Mouse (Mus musculus): ENCODE measurements around the gene Slf1.
"Not testable (repeated sequence)": the region's sequence is repeated elsewhere in the genome, so short reads cannot be mapped to it uniquely, and the experiment has no call there.

Gene Slf1

GRCm38 (mm10) chr13:77134931-77135620 lies at the start of gene Slf1, which contains the start of gene 2210408I21Rik:
Slf1 (minus strand) TSS chr13:77135473.
2210408I21Rik (plus strand) TSS chr13:77135540.
- peak; percentile 72 to 75 for DNase-seq (ENCODE audit: low read depth in 2 of 2, low spot score in 2 of 2)

GRCm38 (mm10) chr13:77177931-77178330 lies 42.7 kb upstream of the Slf1 start:
- DNase-seq (ENCODE audit: low read depth in 2 of 2, low spot score in 2 of 2), result no peak

- DNase-seq (ENCODE audit: low read depth in 2 of 2, low spot score in 2 of 2), result no peak
These were observed 5.6 kb upstream of the Slf1 start for GRCm38 (mm10) chr13:77140890-77141289.

GRCm38 (mm10) chr13:77135621-77135981 lies 328 bp upstream of the Slf1 start:
- DNase-seq (ENCODE audit: low read depth in 2 of 2, low spot score in 2 of 2), result no peak

- no peak for DNase-seq (ENCODE audit: low read depth in 2 of 2, low spot score in 2 of 2)
These were observed 4.1 kb downstream of the Slf1 start for GRCm38 (mm10) chr13:77131132-77131531.

- DNase-seq (ENCODE audit: low read depth in 2 of 2, low spot score in 2 of 2), result no peak
These were observed 7.0 kb downstream of the Slf1 start for GRCm38 (mm10) chr13:77128240-77128639.

- no peak for DNase-seq (ENCODE audit: low read depth in 2 of 2, low spot score in 2 of 2)
These were observed 10.1 kb downstream of the Slf1 start for GRCm38 (mm10) chr13:77125159-77125558.

GRCm38 (mm10) chr13:77118695-77119094 lies 16.6 kb downstream of the Slf1 start:
- DNase-seq (ENCODE audit: low read depth in 2 of 2, low spot score in 2 of 2), result no peak

- no peak for DNase-seq (ENCODE audit: low read depth in 2 of 2, low spot score in 2 of 2)
These were observed 27.5 kb downstream of the Slf1 start for GRCm38 (mm10) chr13:77107734-77108133.

- not testable (repeated sequence) for DNase-seq (ENCODE audit: low read depth in 2 of 2, low spot score in 2 of 2)
These were observed 42.4 kb downstream of the Slf1 start for GRCm38 (mm10) chr13:77092876-77093275.

GRCm38 (mm10) chr13:77072030-77072429 lies 63.2 kb downstream of the Slf1 start:
- no peak for DNase-seq (ENCODE audit: low read depth in 2 of 2, low spot score in 2 of 2)

GRCm38 (mm10) chr13:77068847-77069246 lies 66.4 kb downstream of the Slf1 start:
- DNase-seq (ENCODE audit: low read depth in 2 of 2, low spot score in 2 of 2), result no peak

- no peak for DNase-seq (ENCODE audit: low read depth in 2 of 2, low spot score in 2 of 2)
These were observed 72.1 kb downstream of the Slf1 start for GRCm38 (mm10) chr13:77063221-77063620.

- no peak for DNase-seq (ENCODE audit: low read depth in 2 of 2, low spot score in 2 of 2)
These were observed 85.5 kb downstream of the Slf1 start for GRCm38 (mm10) chr13:77049736-77050135.

- DNase-seq (ENCODE audit: low read depth in 2 of 2, low spot score in 2 of 2), result no peak
These were observed 86.8 kb downstream of the Slf1 start for GRCm38 (mm10) chr13:77048461-77048860.

GRCm38 (mm10) chr13:77047179-77047931 lies 87.9 kb downstream of the Slf1 start:
- DNase-seq (ENCODE audit: low read depth in 2 of 2, low spot score in 2 of 2), result no peak

GRCm38 (mm10) chr13:77046416-77046815 lies 88.9 kb downstream of the Slf1 start:
- no peak for DNase-seq (ENCODE audit: low read depth in 2 of 2, low spot score in 2 of 2)

GRCm38 (mm10) chr13:77045375-77045774 lies 89.9 kb downstream of the Slf1 start:
- no peak for DNase-seq (ENCODE audit: low read depth in 2 of 2, low spot score in 2 of 2)

GRCm38 (mm10) chr13:77043375-77043774 lies 91.9 kb downstream of the Slf1 start:
- no peak for DNase-seq (ENCODE audit: low read depth in 2 of 2, low spot score in 2 of 2)

GRCm38 (mm10) chr13:77029594-77029993 lies 105.7 kb downstream of the Slf1 start:
- no peak for DNase-seq (ENCODE audit: low read depth in 2 of 2, low spot score in 2 of 2)

- DNase-seq (ENCODE audit: low read depth in 2 of 2, low spot score in 2 of 2), result no peak
These were observed 116.4 kb downstream of the Slf1 start for GRCm38 (mm10) chr13:77018851-77019250.

- no peak for DNase-seq (ENCODE audit: low read depth in 2 of 2, low spot score in 2 of 2)
These were observed 131.6 kb downstream of the Slf1 start for GRCm38 (mm10) chr13:77003684-77004083.

GRCm38 (mm10) chr13:77002628-77003027 lies 132.6 kb downstream of the Slf1 start:
- no peak for DNase-seq (ENCODE audit: low read depth in 2 of 2, low spot score in 2 of 2)
